Mouse (Mus musculus): ENCODE measurements around the gene Tbcel.

Gene Tbcel

GRCm38 (mm10) chr9:42382628-42383347 is 124.8 kb downstream of the Tbcel start:
- no peak for DNase-seq (ENCODE audit: low spot score)

GRCm38 (mm10) chr9:42382063-42382462 is 125.5 kb downstream of the Tbcel start:
- DNase-seq (ENCODE audit: low spot score) = no peak

- no peak for DNase-seq (ENCODE audit: low spot score)
These were observed 129.5 kb downstream of the Tbcel start for GRCm38 (mm10) chr9:42378071-42378470.

GRCm38 (mm10) chr9:42377656-42378055 is 130.0 kb downstream of the Tbcel start:
- no peak for DNase-seq (ENCODE audit: low spot score)

GRCm38 (mm10) chr9:42371670-42372368 is 135.8 kb downstream of the Tbcel start:
- DNase-seq (ENCODE audit: low spot score) = no peak
